Mouse (Mus musculus): Measurements from ENCODE around the gene Abca1.

DNA sequence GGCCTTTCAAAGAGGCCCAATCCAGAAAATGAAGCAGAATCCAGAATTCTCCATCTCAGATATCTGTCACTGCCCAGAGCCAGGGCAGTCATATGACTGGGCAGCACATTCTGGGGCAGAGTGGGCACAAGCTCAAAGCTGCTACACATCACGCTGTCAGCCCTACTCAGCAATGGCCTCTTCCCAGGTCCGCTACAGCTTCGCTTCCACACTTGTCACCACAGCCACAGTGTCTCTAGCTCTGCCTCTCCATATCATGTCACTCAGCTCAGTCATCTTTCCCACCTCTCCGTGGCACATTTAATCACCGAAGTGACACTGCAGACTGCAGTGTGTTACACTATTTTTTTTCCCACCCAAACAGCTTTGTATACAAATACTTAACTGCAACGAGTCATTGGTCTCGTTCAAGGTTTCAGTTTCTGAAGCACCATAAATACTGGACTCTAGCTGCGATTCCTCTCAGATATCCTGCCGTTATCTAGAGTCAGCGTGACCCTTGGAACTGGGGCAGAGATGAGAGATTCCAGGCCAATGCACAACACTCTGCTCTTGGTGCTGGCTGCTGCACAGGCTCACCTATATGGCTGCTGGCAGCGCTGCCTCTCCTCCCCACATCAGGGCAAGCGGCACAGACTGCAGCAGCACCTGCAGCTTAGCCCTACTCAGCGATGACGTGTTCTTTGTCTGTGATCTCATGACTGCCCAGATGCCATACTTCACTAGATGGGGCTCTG lies 136.3 kb downstream of the Abca1 start:
- no peak for TF ChIP-seq CTCF (IDR thresholded peaks at IDR 0.05; ENCODE audit: low read depth)
- no peak for TF ChIP-seq EP300 (IDR thresholded peaks at IDR 0.05; ENCODE audit: low read depth)

Data from heart, postnatal 0 days (tissue).